Mouse (Mus musculus) kidney, postnatal 4 days (tissue): ENCODE results near the gene Fgf2.
A peak's percentile ranks its signal among the peaks of the same experiment; 100 is the strongest.

Experiments
- DNase-seq, 2 experiments: peaks; one replicate each; pipeline ENCODE4 v3.0.0; 2021; ENCODE audit warnings: mixed read lengths in 2 of 2

Gene Fgf2

DNA sequence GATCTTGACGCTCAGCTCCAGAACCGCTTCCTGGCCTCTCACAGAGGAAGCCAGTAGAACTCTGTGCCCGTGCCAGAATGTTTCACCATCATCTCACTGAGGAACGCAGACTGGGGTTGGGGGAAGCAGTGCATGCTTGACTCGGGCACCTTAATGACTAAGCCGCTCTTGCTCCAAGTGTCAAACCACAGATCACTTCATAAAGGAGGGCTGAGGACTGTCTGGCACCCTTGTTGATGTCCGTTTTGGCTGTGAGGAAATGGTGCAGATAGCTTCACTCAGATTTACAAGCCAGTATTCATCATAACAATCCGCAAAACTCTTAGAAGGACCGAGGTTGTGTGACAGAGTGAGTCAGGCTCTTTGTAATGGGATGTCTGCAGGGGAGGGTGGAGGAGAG lies 12.6 kb downstream of the Fgf2 start:
- DNase-seq = no peak

- no peak for DNase-seq
Observed at GRCm38 (mm10) chr3:37365144-37365543, 17.0 kb downstream of the Fgf2 start.

- peak in 1 of 2 experiments; percentile 47 for DNase-seq
Observed at GRCm38 (mm10) chr3:37365976-37366375, 17.8 kb downstream of the Fgf2 start.

GRCm38 (mm10) chr3:37366381-37367053 lies 18.4 kb downstream of the Fgf2 start:
- no peak for DNase-seq

- no peak for DNase-seq
Observed at GRCm38 (mm10) chr3:37370407-37370806, 22.3 kb downstream of the Fgf2 start.

DNA sequence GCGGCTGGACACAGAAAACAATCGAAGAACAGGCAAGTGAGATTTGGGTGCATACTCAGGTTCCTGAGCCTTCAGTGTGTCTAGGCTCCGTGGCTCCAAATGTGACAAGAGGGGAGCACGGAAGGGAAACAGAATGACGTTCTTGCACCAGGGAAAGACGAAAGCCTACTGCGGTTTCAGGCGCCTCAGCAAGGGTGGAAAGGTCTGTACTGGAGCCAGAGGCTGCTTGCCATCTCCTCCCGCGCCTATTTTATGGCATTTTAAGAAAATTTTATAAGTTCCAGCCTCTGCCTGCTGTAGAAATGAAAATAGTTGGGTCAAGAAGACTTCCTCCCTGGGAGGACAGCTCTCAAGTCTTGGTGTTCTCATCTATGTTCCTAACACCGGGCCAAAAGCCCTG lies 25.6 kb downstream of the Fgf2 start:
- DNase-seq = peak; percentile 38 to 61

- DNase-seq = no peak
Observed at GRCm38 (mm10) chr3:37377926-37378325, 29.8 kb downstream of the Fgf2 start.

GRCm38 (mm10) chr3:37378412-37378811 lies 30.3 kb downstream of the Fgf2 start:
- peak; percentile 54 to 68 for DNase-seq

DNA sequence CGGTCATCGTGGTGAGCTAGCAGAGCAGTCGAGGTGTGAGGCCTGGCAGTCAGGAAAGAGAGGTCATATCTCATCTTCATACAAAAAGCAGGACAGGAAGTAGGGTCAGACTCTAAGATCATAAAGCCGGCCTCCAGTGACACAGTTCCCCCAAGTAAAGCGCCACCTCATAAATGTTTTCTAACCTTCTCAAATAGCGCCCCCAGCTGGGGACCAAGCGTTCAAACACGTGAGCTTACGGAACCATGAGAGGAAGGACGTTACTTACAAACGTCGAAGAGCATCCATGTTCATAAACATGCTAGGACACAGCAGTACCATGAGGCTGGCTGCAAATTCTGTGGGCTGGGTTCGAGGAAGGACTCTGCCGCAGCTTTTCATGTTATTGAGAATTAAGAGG lies 31.1 kb downstream of the Fgf2 start:
- DNase-seq = peak in 1 of 2 experiments; percentile 33

- DNase-seq = peak in 1 of 2 experiments; percentile 31
Observed at GRCm38 (mm10) chr3:37379930-37380881, 32.1 kb downstream of the Fgf2 start.

DNA sequence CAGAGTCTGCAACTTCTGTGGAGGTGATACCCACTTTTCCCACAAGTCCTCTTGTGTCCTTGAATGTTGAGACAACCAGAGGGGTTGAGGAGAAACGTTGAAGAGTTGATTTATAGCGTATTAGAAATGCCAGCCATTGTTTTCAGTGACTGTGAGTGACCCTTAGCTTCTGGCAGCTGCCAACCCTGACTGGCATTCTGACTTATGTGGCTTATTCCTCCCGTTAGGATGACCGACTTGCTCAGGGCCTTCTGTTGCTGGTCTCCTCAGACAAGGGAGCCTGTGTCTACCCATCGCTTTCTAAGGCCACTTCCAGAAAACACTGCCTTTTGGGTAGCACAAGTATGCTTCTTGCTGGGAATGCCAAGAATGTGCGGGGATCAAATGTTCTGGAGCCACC lies 33.3 kb downstream of the Fgf2 start:
- no peak for DNase-seq

DNA sequence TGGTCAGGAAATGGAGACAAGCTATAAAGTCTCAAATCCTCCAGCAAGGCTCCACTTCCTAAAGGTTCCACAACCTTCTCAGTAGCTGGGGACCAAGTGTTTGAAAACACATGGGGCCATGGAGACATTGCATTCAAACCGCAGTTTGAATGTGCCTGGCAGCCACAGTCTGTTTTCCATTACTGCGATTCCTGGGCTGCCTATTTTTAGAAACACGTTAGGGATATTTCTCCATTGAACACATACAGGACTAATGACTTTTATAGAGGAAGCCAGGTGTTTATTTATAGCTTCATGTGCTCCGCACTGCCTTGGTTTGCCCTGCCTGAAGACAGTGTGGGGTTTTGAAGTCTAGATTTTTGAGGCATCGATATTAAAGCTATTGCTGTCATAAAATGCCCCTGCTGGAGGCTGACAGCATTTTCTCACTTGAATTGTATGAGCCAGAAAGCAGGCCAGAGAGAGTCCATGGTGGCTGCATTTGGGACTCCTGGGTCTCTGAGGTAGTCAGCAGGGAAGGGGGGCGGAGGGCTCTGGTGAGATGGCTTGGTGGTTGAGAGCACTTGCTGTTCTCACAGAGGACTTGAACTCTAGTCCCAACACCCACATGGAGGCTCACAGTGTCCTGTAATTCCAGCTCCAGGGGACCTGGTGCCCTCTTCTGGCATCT lies 35.1 kb downstream of the Fgf2 start:
- DNase-seq = no peak

- DNase-seq = no peak
Observed at GRCm38 (mm10) chr3:37387310-37387709, 39.2 kb downstream of the Fgf2 start.

DNA sequence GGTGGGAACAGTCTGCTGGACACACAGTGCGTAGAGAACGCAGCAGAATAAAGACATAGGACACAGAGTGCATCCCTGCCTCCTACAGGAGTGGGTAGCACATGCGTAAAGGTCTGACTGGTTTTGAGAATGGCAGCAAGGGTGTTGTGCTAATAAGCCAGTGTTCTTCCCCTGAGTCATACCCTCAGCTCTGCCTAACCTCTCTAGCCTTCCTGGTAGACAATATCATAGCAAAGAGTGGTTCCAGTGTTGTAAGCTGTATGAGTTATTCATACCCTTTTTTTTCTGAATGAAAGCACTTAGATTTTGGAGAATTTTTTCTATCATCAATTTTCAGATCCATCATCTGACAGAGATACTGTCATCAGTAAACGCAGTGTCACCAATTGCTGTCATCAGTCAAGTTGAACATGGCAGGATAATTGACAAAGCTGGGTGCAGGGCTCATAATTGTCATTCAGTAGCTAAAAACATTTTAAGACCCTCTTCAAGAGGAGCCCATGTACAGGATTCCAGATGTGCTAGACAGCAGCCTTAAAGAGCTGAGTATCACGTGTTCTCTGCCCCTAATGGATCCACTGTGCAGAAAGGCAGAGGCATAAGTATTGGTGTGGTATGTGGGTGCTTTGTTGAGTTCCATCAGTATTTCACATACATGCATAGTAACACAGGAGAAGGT lies 48.9 kb downstream of the Fgf2 start:
- DNase-seq = no peak

DNA sequence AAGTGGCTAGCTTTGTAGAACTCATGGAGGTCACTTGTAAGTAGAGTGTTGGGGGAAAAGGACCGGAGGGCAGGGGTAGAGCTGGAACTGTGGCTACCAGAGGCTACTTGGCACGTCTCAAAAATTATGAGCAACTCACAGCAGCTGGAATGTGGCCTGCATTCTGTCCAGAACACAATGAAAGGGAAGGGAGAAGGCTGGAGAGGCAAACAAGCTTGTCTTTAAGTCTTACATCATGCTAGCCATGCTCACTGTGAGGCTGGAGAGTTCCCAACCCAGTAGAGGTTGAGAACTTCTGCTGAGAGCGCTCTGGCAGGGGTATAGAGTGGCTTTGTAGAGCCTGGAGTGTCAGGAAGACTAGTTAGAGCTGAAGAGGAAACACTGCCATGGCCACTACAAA lies 49.5 kb downstream of the Fgf2 start:
- DNase-seq = no peak

GRCm38 (mm10) chr3:37398661-37399395 lies 50.7 kb downstream of the Fgf2 start:
- peak; percentile 49 to 62 for DNase-seq

DNA sequence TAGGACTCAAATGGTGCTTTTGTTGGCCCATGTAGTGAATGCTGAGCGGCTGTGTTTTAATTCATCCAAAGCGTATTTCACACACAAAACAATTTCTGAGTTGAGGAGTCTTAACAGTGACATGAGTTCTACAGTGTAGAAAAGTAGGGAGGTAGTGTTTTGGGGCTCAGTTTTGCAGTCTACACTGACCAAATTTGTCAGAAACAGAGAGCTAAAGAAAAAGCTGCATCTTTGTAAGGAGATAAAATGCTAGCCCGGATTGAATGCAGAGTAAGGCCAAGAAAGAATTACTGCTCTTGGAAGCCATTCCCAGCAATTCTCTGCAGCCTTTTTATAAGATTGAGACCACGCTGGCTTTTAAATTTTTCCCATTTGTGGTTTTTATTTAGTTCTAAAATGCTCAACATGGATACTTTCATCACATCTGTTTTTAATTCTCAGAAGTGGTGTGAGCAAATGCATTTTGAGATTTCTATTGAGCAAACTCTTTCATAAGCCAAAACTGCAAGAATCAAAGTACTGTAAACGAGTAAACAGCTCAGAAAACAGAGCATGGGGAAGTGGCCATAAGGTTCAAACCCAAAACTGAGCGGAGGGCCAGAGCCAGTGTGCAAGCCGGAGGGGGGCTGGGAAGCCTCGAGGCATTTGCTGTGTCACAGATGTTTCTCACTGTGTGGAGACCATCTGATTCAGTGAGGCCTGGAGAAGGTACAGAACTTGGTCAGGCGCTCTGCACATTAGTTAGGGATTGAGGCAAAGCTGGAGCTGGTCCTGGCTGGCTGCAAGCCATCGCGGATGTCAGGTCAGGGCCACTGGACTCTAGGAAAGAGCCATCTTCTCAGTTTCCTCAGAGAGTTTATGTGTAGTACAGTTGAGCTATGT lies 53.8 kb downstream of the Fgf2 start:
- peak; percentile 46 to 60 for DNase-seq

GRCm38 (mm10) chr3:37407598-37407997 lies 59.5 kb downstream of the Fgf2 start:
- no peak for DNase-seq

GRCm38 (mm10) chr3:37413446-37413845 lies 65.3 kb downstream of the Fgf2 start:
- no peak for DNase-seq

GRCm38 (mm10) chr3:37414413-37414960 lies 66.3 kb downstream of the Fgf2 start:
- DNase-seq = peak; percentile 90 to 92

DNA sequence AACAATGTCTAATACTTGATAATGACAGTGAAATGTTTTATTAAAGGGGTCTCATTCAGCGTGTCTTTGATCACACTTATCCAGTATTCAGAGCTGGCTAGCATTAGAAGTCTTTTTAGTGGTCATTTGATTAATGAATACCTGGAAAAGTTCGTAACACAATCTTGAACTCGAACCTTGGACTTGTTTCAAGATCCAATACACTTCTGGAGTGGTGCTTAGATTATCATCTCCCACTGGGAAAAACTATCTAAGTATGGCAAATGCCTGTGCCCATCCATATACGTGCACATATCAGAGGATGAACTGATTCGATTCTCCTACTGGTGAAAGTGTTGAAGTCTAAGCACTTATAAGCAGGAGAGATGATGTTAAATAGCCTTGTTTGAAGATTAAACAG lies 70.2 kb downstream of the Fgf2 start:
- DNase-seq = no peak
